Mouse (Mus musculus) megakaryocyte, adult 5-6 weeks (primary cell): ENCODE measurements around the gene A630076J17Rik. TPM values are rescaled to one million over a fixed set of nuclear protein-coding genes. Genes with fewer than 3 reads are reported as not detected.

ENCODE experiments used
- ATAC-seq: 2 replicates; pipeline ENCODE4 v1.8.0; 2016; ENCODE audit warnings: mild to moderate bottlenecking, inconsistent platforms; ENCODE audit not compliant: poor library complexity, severe bottlenecking
- total RNA-seq, 2 experiments: library from RNA; stranded (forward) in 1 of 2; stranded (reverse) in 1 of 2; fragments of 153-499, 151-499 nt in 1 of 2; fragments of 221-1000, 200-1000 nt in 1 of 2; gene quantifications; 2 replicates each; pipeline versions ENCODE4 v1.2.3 to v1.2.4; 2015 to 2017

Gene A630076J17Rik
- total RNA-seq, 2 experiments from 2014 or later = not detected

DNA sequence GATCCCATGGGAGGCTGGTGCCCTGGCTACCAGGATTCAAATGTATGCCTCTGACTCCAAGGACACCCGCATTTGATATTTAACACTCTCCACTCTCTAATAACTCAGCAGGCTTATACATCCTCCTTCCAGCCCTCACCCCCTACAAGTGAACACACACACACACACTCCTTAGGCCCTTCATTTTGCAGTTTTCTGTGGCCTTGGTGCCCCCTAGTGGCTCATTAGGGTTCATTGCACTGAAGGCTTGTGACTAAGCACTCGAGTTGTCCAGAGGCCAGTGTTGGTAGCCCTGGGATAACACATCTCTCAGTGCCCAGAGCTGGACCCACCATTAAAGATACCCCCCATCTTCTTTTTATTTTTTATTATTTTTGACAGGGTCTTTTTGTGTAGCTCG, 43.4 kb downstream of the A630076J17Rik start:
- ATAC-seq = peak; percentile 85

DNA sequence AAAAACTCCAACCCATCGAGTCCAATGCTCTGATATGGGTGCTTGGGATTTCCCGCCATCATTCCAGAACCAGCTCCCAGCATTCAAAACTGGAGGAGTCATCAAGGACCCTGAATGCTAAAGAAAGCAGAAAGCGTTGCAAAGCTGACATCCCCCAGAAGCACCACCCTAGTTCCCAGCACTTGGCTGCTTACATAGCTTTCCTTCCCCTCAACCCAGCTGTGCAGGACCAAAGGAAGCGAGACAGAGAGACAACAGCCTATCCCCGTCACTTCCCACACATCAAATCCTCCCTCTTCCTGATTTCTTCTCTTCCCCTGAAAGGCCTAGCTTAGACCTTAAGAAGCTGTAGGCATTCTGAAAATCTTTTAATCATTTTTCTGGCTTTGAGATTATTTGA, 44.9 kb downstream of the A630076J17Rik start:
- no peak for ATAC-seq

GRCm38 (mm10) chr3:107275996-107276395, 45.6 kb downstream of the A630076J17Rik start:
- no peak for ATAC-seq

DNA sequence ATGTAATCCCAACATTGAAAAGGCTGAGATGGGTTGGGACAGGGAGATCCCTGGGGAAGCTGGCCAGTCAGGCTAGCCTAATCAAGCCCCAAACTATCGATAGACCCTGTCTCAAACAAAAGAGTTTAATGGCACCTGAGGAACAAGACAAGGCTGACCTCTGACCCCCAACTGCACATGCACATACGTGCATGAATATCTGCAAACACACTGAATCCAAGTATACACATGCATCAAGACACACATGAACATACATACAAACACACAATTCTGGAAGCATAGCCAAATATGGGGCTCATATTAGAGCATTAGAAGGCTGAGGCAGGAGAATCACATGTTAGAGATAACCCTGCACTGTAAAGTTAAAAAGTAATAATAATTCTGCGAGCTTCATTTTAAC, 46.2 kb downstream of the A630076J17Rik start:
- no peak for ATAC-seq

DNA sequence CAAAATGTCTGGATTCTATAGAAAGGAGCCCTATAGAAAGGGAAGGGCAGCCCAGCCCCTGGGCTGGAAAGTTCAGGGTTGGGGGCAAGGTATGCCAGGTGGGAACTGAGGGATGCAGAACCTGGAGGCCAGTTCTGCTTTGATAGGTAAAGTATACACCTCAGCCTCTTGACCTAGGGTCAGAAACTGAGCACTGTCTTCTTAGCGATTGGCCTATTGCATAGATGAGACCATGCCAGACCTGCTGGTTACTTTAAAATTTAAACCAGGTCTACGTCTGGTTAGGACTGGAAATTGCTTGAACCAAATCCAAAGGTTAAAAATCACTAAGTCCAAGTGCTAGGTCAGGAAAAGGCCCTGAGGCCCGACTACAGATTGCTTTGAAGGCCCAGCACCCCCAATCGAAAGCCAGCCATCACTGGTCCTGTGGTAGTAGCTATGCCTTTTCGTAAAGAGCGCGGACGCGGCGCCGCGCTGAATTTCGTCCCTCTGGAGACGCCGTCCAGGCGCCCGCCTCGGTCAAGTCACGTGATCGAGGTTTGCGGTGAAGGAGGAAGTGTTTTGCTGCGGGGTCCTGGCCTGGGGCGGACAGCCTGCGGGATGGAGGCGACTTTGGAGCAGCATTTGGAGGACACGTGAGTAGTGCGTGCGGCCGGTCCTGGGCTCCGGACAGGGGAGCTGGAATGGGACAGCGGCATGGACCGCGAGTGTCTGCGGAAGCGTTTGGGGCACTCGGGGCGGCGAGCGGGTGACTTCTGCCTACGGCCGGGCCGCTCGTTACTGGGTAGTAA, 48.3 kb downstream of the A630076J17Rik start, which contains the start of gene Lamtor5:
Gene Lamtor5, plus strand, starts transcription at position 380 of the 791 bp plus-strand sequence.
- peak; percentile 93 for ATAC-seq

Other genes starting within 250 kb of the A630076J17Rik start
- 13.3 and 17.4 TPM in 2 replicates for gene Kcna3, start 194.4 kb upstream of the A630076J17Rik start, total RNA-seq (2015)
- 5.6 and 6.9 TPM in 2 replicates for gene Kcna3, start 194.4 kb upstream of the A630076J17Rik start, total RNA-seq (2017)
- gene Kcna2, start 129.5 kb upstream of the A630076J17Rik start, total RNA-seq (2015) = under 0.01 and 0.07 TPM in 2 replicates
- gene Kcna2, start 129.5 kb upstream of the A630076J17Rik start, total RNA-seq (2017) = 0.04 TPM in 1 of 2 replicates, not detected in the other
- gene Kcna10, start 47.6 kb upstream of the A630076J17Rik start, total RNA-seq (2015) = not detected in 2 replicates
- not detected in 2 replicates for gene Kcna10, start 47.6 kb upstream of the A630076J17Rik start, total RNA-seq (2017)
- gene Cym, start 8.9 kb upstream of the A630076J17Rik start, total RNA-seq (2015) = 0.25 and 0.74 TPM in 2 replicates
- not detected in 2 replicates for gene Cym, start 8.9 kb upstream of the A630076J17Rik start, total RNA-seq (2017)
- gene Prok1, start 9.1 kb downstream of the A630076J17Rik start, total RNA-seq (2015) = not detected in 2 replicates
- not detected in 2 replicates for gene Prok1, start 9.1 kb downstream of the A630076J17Rik start, total RNA-seq (2017)
- gene Lamtor5, start 48.2 kb downstream of the A630076J17Rik start, total RNA-seq (2015) = 194 and 214 TPM in 2 replicates
- gene Lamtor5, start 48.2 kb downstream of the A630076J17Rik start, total RNA-seq (2017) = 72.6 and 72.9 TPM in 2 replicates
- gene Slc16a4, start 60.6 kb downstream of the A630076J17Rik start, total RNA-seq (2015) = 0.07 and 0.36 TPM in 2 replicates
- gene Slc16a4, start 60.6 kb downstream of the A630076J17Rik start, total RNA-seq (2017) = 0.18 TPM in 1 of 2 replicates, not detected in the other
- gene Rbm15, start 103.1 kb downstream of the A630076J17Rik start, total RNA-seq (2015) = 38.8 and 40.8 TPM in 2 replicates
- 28.6 and 31.3 TPM in 2 replicates for gene Rbm15, start 103.1 kb downstream of the A630076J17Rik start, total RNA-seq (2017)
- not detected in 2 replicates for gene Kcnc4, start 228.9 kb downstream of the A630076J17Rik start, total RNA-seq (2015)
- not detected in 2 replicates for gene Kcnc4, start 228.9 kb downstream of the A630076J17Rik start, total RNA-seq (2017)